Mouse (Mus musculus) lung, adult 2 months (tissue): ENCODE measurements around the gene Plpp4.

Experiments used
- CTCF ChIP-seq: fragments of 200-500 bp; IDR thresholded peaks from 2 replicates; pipeline ENCODE4 v1.5.1; 2011; ENCODE audit warnings: mild to moderate bottlenecking, low read length, control low read depth; ENCODE audit not compliant: insufficient read depth
- POLR2A ChIP-seq: fragments of 200-500 bp; IDR thresholded peaks from 2 replicates; pipeline ENCODE4 v1.6.1; 2011; ENCODE audit warnings: low read depth, mild to moderate bottlenecking, control low read depth, low read length, borderline replicate concordance; ENCODE audit errors: extremely low read depth

DNA sequence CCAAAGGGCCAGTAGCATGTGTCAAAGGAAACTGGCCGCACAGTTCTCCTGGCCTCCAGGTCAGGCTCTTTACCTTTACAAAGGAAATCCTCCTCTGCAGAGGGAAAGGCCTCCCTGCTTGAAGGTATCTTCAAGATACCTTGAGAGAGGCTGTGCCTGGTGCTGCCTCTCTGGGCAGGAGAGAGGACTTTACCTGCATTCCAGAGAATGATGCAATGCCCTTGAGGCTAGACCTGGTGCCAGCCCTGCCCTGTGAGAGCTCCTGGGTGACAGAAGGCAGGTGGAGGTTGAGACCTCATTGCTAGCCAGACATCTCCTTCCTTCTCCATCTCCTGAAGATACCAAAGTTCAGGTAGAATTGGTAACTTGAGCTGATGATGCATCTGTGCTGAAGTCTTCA, 118.5 kb downstream of the Plpp4 start:
- no peak for TF ChIP-seq CTCF
- TF ChIP-seq POLR2A = no peak
